Mouse (Mus musculus) heart, embryonic 10.5 days (tissue): Measurements from ENCODE around the gene Uts2b. TPM values are rescaled to one million over a fixed set of nuclear protein-coding genes. Genes with fewer than 3 reads are reported as not detected.

ENCODE experiments used
- DNase-seq: peaks from one replicate; pipeline ENCODE4 v3.0.0-alpha.2; 2017; ENCODE audit warnings: low spot score
- H3K27ac ChIP-seq: fragments of 300-500 bp; sonication (generic); 2 replicates; pipeline ENCODE4 v1.5.1; 2016; ENCODE audit warnings: mild to moderate bottlenecking
- H3K27me3 ChIP-seq: fragments of 300-500 bp; sonication (generic); 2 replicates; pipeline ENCODE4 v1.6.1; 2016; ENCODE audit warnings: mild to moderate bottlenecking; ENCODE audit not compliant: poor library complexity, insufficient read depth, severe bottlenecking
- H3K36me3 ChIP-seq: fragments of 300-500 bp; sonication (generic); 2 replicates; pipeline ENCODE4 v1.6.1; 2016; ENCODE audit warnings: mild to moderate bottlenecking, moderate library complexity
- H3K4me1 ChIP-seq: fragments of 300-500 bp; sonication (generic); 2 replicates; pipeline ENCODE4 v1.6.1; 2016; ENCODE audit warnings: mild to moderate bottlenecking
- H3K4me3 ChIP-seq: fragments of 300-500 bp; sonication (generic); 2 replicates; pipeline ENCODE4 v1.5.1; 2016; ENCODE audit warnings: mild to moderate bottlenecking, moderate library complexity
- H3K9me3 ChIP-seq: fragments of 300-500 bp; sonication (generic); 2 replicates; pipeline ENCODE4 v1.6.1; 2016; ENCODE audit warnings: mild to moderate bottlenecking, moderate library complexity
- WGBS: fragments of 180-500 bp; shearing (Covaris S2); methylation state at CpG from one replicate; pipeline ENCODE4 v1.1.7; 2016; 5-methylcytosine and 5-hydroxymethylcytosine counted together
- polyA plus RNA-seq: library from polyadenylated mRNA; unstranded; fragments of >200 nt; fragmentation: Nextera tagmentation; extraction: Ambion mirVana; gene quantifications from 2 replicates; pipeline ENCODE4 v1.2.1, GENCODE M21; 2016

The Uts2b gene
- polyA plus RNA-seq, 1 experiment from 2014 or later: 2.9 TPM

- under 1% methylated on average over 61 of the region's 69 CpGs for WGBS
- Histone ChIP-seq H3K4me1 (peaks cover 20% of the 10 kb centered on the region; the same call in 1 of the 2 replicates), H3K36me3 (no peaks in the 10 kb centered on the region), H3K27ac (peak within 1 kb of the TSS; percentile 99), H3K27me3 (no peaks in the 10 kb centered on the region), H3K4me3 (peak within 1 kb of the TSS; percentile 88), H3K9me3 (no peaks in the 10 kb centered on the region)
- peak; percentile 92 for DNase-seq
Observed at GRCm38 (mm10) chr16:27388761-27389451, 18.9 kb upstream of the Uts2b start, which contains the start of gene Ccdc50. Gene Ccdc50, plus strand, starts transcription at chr16:27388869.

GRCm38 (mm10) chr16:27387634-27388611 lies 17.9 kb upstream of the Uts2b start:
- Histone ChIP-seq H3K4me1 (peaks cover 20% of the 10 kb centered on the region; the same call in 1 of the 2 replicates), H3K27me3 (no peaks in the 10 kb centered on the region), H3K36me3 (no peaks in the 10 kb centered on the region), H3K9me3 (no peaks in the 10 kb centered on the region), H3K27ac (peak overlapping the region; percentile 99; the same call in 1 of the 2 replicates), H3K4me3 (peak overlapping the region; percentile 88)
- 34% methylated on average over 12 of the region's 12 CpGs for WGBS
- no peak for DNase-seq

GRCm38 (mm10) chr16:27386850-27387407 lies 16.9 kb upstream of the Uts2b start:
- H3K4me1 ChIP-seq: peaks cover 20% of the 10 kb centered on the region; the same call in 1 of the 2 replicates
- H3K36me3 ChIP-seq: no peaks in the 10 kb centered on the region
- H3K27me3 ChIP-seq: no peaks in the 10 kb centered on the region
- no peaks in the 10 kb centered on the region for H3K9me3 ChIP-seq
- no peak overlapping the region for H3K4me3 ChIP-seq
- WGBS: 72% methylated on average over 4 of the region's 4 CpGs
- no peak for DNase-seq
- no peak overlapping the region for H3K27ac ChIP-seq

DNA sequence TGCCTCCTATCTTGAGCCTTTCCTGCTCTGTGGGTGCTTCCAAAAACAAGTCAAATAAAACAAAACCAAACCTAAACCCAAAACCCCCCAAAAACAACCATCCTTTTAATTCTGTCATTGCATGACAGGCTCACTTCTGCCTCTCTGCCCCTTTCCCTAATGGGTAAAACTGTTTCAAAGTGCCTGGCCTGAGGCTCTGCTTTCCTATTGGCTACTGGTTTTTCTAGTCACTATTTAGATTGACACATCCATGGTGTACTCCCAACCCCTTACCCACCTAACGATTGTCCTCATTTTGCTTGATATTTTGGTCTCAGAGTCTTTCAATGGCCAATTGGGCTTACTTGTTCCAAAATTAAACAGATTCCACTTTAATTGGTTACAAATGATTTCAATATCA lies 15.6 kb upstream of the Uts2b start:
- Histone ChIP-seq H3K36me3 (no peaks in the 10 kb centered on the region), H3K4me1 (peaks cover 16% of the 10 kb centered on the region; the same call in 1 of the 2 replicates), H3K4me3 (no peak overlapping the region), H3K27me3 (no peaks in the 10 kb centered on the region), H3K9me3 (no peaks in the 10 kb centered on the region), H3K27ac (no peak overlapping the region)
- DNase-seq: no peak
- WGBS: 82% methylated on average over 1 of the region's 1 CpGs

GRCm38 (mm10) chr16:27384893-27385603 lies 15.0 kb upstream of the Uts2b start:
- WGBS: 54% methylated on average over 4 of the region's 4 CpGs
- Histone ChIP-seq H3K9me3 (no peaks in the 10 kb centered on the region), H3K36me3 (no peaks in the 10 kb centered on the region), H3K4me3 (no peak overlapping the region), H3K27ac (no peak overlapping the region), H3K4me1 (peaks cover 10% of the 10 kb centered on the region; the same call in 1 of the 2 replicates), H3K27me3 (no peaks in the 10 kb centered on the region)
- DNase-seq: no peak

- WGBS: 82% methylated on average over 4 of the region's 4 CpGs
- Histone ChIP-seq H3K27ac (no peak overlapping the region), H3K4me1 (no peaks in the 10 kb centered on the region), H3K4me3 (no peak overlapping the region), H3K27me3 (no peaks in the 10 kb centered on the region), H3K36me3 (no peaks in the 10 kb centered on the region), H3K9me3 (no peaks in the 10 kb centered on the region)
- no peak for DNase-seq
Observed at GRCm38 (mm10) chr16:27382217-27382616, 12.2 kb upstream of the Uts2b start.

DNA sequence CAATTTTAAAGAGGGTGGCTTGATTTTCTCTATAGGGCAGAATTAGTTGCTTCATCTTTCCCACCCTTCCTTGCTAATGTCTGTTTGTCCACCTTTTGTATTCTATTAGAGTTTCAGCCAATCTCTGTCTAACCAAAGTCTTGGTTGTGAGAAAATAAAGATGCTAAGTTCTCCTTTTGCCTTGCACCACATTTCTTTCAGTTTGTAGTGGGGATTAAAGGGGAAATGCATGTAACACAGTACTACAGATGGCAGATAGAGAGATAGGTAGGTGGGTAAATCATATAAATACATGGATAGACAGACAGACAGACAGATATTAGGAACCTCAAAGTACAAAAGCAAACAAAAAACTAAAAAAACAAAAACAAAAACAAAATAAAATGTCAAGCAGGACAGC lies 6.5 kb upstream of the Uts2b start:
- H3K27ac ChIP-seq: no peak overlapping the region
- no peak for DNase-seq
- no peaks in the 10 kb centered on the region for H3K36me3 ChIP-seq
- H3K4me3 ChIP-seq: no peak overlapping the region
- H3K9me3 ChIP-seq: no peaks in the 10 kb centered on the region
- H3K4me1 ChIP-seq: no peaks in the 10 kb centered on the region
- no peaks in the 10 kb centered on the region for H3K27me3 ChIP-seq

DNA sequence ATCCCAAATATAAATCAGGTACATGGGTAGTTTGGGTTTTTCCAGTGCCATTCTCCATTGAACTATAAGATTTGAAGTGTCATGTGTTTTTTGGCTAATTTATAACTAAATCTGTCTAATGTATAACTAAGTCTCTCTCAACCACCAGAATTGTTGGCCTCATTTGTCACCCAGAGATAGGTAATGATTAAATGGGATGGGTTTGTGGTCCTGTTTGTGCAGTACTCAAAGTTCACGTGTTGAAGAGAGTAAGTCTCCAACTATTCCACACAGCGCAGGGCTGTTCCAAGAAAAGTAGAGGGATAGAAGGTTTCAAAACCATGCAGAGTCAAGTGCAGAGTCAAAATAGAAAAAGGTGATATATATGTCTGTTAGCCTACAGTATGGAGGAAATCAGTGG lies 5.3 kb upstream of the Uts2b start:
- WGBS: 87% methylated on average over 2 of the region's 2 CpGs
- H3K9me3 ChIP-seq: no peaks in the 10 kb centered on the region
- no peaks in the 10 kb centered on the region for H3K27me3 ChIP-seq
- no peak overlapping the region for H3K4me3 ChIP-seq
- DNase-seq: no peak
- H3K27ac ChIP-seq: no peak overlapping the region
- H3K36me3 ChIP-seq: no peaks in the 10 kb centered on the region
- no peaks in the 10 kb centered on the region for H3K4me1 ChIP-seq

DNA sequence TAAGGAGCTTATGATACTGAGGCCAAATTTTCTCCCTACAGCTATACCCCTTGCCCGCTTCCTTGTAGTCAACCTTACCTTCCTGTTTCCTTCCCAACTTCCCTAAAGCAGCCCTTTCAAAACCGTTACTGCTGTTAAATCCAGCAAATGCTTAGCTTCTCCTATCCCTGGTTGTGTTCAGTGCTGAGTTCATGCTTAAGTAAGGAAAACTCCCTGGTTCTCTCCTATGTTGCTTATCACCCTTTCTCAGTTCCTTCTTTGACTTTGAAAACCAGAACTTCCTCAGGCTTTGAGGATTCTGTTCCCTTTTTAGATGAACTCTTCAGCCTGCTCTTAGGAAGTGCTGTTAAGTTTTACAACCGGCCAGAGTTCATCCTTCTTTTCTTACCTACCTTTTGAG lies 4.1 kb upstream of the Uts2b start:
- DNase-seq: no peak
- Histone ChIP-seq H3K4me1 (no peaks in the 10 kb centered on the region), H3K36me3 (no peaks in the 10 kb centered on the region), H3K4me3 (no peak overlapping the region), H3K9me3 (no peaks in the 10 kb centered on the region), H3K27me3 (no peaks in the 10 kb centered on the region), H3K27ac (no peak overlapping the region)
- 68% methylated on average over 3 of the region's 3 CpGs for WGBS

DNA sequence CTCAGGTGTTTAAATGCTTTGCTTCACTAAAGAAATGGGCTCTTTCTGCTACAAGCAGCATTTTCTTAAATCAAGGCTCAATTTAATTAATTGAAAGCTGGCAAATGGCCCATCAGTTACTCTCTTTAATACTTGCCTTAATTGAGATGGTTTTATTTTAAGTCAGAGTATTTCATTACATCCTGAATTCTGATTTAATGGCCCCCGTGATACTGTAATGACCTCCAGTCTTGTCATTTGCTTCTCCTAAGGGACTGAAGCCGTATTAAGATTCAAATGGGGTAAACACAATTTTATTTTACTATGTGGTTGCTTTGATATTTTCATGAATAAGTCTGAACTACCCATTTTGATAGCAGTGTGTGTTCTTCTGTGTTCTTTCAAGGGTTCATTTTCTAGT lies 661 bp upstream of the Uts2b start:
- no peaks in the 10 kb centered on the region for H3K27me3 ChIP-seq
- WGBS: 88% methylated on average over 2 of the region's 2 CpGs
- no peaks in the 10 kb centered on the region for H3K36me3 ChIP-seq
- DNase-seq: no peak
- H3K27ac ChIP-seq: no peak overlapping the region
- H3K9me3 ChIP-seq: no peaks in the 10 kb centered on the region
- H3K4me1 ChIP-seq: no peaks in the 10 kb centered on the region
- no peak overlapping the region for H3K4me3 ChIP-seq

DNA sequence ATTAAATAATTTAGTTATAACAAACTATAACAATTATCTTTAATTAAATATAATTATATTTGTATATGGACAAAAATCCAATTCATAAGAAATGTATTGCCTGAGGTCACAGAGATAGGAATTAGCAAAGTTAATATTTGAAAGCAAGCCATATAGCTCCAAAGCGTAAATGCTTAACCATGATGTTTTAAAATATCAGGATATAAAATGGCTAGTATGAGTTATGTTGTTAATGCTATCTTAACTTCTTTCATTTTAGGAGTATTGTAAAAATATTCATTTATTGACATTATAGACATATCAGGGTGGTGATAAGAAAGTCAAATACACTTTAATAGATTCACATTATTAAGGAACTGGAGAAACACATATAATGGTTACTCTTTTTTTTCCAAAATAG lies 10.0 kb downstream of the Uts2b start:
- Histone ChIP-seq H3K27me3 (no peaks in the 10 kb centered on the region), H3K4me1 (no peaks in the 10 kb centered on the region), H3K27ac (no peak overlapping the region), H3K36me3 (no peaks in the 10 kb centered on the region), H3K4me3 (no peak overlapping the region), H3K9me3 (no peaks in the 10 kb centered on the region)
- DNase-seq: no peak
- WGBS: 96% methylated on average over 1 of the region's 1 CpGs

GRCm38 (mm10) chr16:27354464-27354863 lies 15.6 kb downstream of the Uts2b start:
- WGBS: 61% methylated on average over 2 of the region's 2 CpGs

More at GRCm38 (mm10) chr16:27354464-27354863, 15.6 kb downstream of the Uts2b start:
- H3K9me3 ChIP-seq: no peaks in the 10 kb centered on the region
- no peaks in the 10 kb centered on the region for H3K36me3 ChIP-seq
- no peak overlapping the region for H3K4me3 ChIP-seq
- no peak for DNase-seq
- H3K4me1 ChIP-seq: no peaks in the 10 kb centered on the region
- H3K27ac ChIP-seq: no peak overlapping the region
- no peaks in the 10 kb centered on the region for H3K27me3 ChIP-seq
